Mouse (Mus musculus): ENCODE data around the gene Cgnl1.

The Cgnl1 gene

GRCm38 (mm10) chr9:71766306-71766705 lies 5.1 kb downstream of the Cgnl1 start:
- no peak for DNase-seq

- DNase-seq = no peak
These were observed 6.9 kb downstream of the Cgnl1 start for GRCm38 (mm10) chr9:71764551-71764950.

GRCm38 (mm10) chr9:71763273-71763672 lies 8.1 kb downstream of the Cgnl1 start:
- DNase-seq = no peak

- DNase-seq = no peak
These were observed 9.7 kb downstream of the Cgnl1 start for GRCm38 (mm10) chr9:71761663-71762062.

- no peak for DNase-seq
These were observed 10.8 kb downstream of the Cgnl1 start for GRCm38 (mm10) chr9:71760518-71761141.

- no peak for DNase-seq
These were observed 11.5 kb downstream of the Cgnl1 start for GRCm38 (mm10) chr9:71759893-71760292.

GRCm38 (mm10) chr9:71757386-71757785 lies 14.0 kb downstream of the Cgnl1 start:
- DNase-seq = no peak

- no peak for DNase-seq
These were observed 14.5 kb downstream of the Cgnl1 start for GRCm38 (mm10) chr9:71756916-71757315.

GRCm38 (mm10) chr9:71753981-71754380 lies 17.4 kb downstream of the Cgnl1 start:
- no peak for DNase-seq

GRCm38 (mm10) chr9:71753529-71753928 lies 17.9 kb downstream of the Cgnl1 start:
- DNase-seq = no peak

GRCm38 (mm10) chr9:71753117-71753516 lies 18.3 kb downstream of the Cgnl1 start:
- DNase-seq = no peak

GRCm38 (mm10) chr9:71750015-71750672 lies 21.3 kb downstream of the Cgnl1 start:
- DNase-seq = peak; percentile 70

- peak; percentile 44 for DNase-seq
These were observed 25.0 kb downstream of the Cgnl1 start for GRCm38 (mm10) chr9:71746405-71746804.

GRCm38 (mm10) chr9:71738081-71738930 lies 33.1 kb downstream of the Cgnl1 start:
- no peak for DNase-seq

- no peak for DNase-seq
These were observed 34.0 kb downstream of the Cgnl1 start for GRCm38 (mm10) chr9:71737257-71738023.

GRCm38 (mm10) chr9:71735886-71736285 lies 35.5 kb downstream of the Cgnl1 start:
- no peak for DNase-seq

GRCm38 (mm10) chr9:71733559-71733958 lies 37.8 kb downstream of the Cgnl1 start:
- DNase-seq = no peak

GRCm38 (mm10) chr9:71728822-71729311 lies 42.5 kb downstream of the Cgnl1 start:
- no peak for DNase-seq

GRCm38 (mm10) chr9:71727233-71727632 lies 44.2 kb downstream of the Cgnl1 start:
- no peak for DNase-seq

- no peak for DNase-seq
These were observed 45.3 kb downstream of the Cgnl1 start for GRCm38 (mm10) chr9:71726121-71726520.

- DNase-seq = no peak
These were observed 49.0 kb downstream of the Cgnl1 start for GRCm38 (mm10) chr9:71722366-71722765.

GRCm38 (mm10) chr9:71716995-71717394 lies 54.4 kb downstream of the Cgnl1 start:
- peak; percentile 23 for DNase-seq

GRCm38 (mm10) chr9:71710776-71711175 lies 60.6 kb downstream of the Cgnl1 start:
- no peak for DNase-seq
